Mouse (Mus musculus): ENCODE results near the gene Ccdc66. TPM values are rescaled to one million over a fixed set of nuclear protein-coding genes. Genes with fewer than 3 reads are reported as not detected.

Gene Ccdc66
- 10 to 100 TPM; 12.9 to 13.0 TPM for total RNA-seq (2021)
- long read RNA-seq, experiment 1, full-length matches to known transcripts: 4 of 8 reads
- long read RNA-seq, experiment 1, partial matches to known transcripts: 1 of 8 reads
- long read RNA-seq, experiment 1, other reads (novel, unspliced or antisense): 3 of 8 reads
- long read RNA-seq, experiment 2, full-length matches to known transcripts: 1 of 4 reads
- long read RNA-seq, experiment 2, partial matches to known transcripts: 1 of 4 reads
- long read RNA-seq, experiment 2, other reads (novel, unspliced or antisense): 2 of 4 reads

DNA sequence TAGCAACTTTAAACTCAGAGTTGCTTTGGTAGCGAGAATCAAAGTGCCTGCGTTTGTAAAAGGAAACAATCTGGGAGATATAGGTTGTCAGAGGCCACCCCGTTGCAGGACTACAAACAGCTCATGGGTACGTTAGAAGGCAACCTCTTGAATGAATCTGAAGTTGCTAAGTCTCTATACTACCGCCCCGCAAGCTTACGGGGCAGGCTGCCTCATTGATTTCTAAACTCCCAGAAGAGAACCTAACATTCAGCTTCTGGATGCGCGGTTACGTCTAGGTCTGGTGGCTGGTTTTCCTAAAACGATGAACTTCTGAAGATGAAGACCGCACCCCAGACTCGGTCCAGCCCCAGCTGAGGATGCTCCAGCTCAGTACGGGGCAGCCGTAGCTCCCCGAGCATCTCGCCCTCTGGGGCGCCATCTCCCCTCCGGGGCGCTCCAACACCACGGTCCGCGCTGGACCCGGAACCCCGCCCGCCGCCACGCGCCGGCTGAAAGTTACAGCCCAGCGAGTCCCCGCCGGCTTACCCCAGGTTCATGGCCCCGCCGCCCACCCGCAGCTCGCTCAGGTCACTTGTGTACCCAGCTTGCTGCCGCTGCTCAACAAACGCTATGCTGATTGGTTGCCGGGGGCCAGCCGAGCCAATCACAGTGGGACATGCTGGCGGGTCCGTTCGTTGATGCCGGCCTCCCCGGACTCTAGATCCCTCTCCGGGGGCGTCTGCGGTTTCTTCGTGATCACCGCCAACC is at the start of gene Ccdc66:
Gene Ccdc66, minus strand, starts transcription at position 567 of the 750 bp plus-strand sequence.
- intact Hi-C loops (cut with DNase I): no loop called here

DNA sequence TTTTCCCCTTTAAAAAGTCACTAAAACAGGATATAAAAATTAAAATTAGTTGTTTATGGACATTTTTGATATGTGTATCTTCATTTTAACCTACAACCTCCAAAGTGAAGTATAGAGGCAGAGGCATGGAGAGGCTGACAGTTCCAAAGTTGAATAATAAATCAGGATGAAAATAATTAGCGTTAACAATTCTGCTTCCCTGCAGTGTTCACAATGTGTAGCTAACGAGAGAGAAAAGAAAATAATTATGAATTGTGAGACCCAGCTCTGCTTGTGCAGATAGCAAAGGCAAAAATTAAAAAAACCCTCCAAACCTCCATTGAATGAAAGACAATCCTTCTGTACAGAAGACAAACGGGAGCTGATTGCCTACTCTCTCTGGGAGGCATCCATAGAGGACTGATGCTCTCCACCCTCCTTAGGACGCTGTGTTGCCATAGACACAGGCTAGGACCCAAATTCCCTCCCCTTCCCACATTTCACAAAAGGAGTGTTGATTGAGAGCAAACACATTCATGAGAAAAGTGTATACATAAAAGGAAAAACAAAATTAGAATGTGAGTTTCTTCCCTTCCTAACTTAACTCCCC is 35.7 kb upstream of the Ccdc66 start:
- intact Hi-C loops (cut with DNase I): no loop called here
- no peak for DNase-seq (ENCODE audit: low spot score in 2 of 2)

More for the DNA sequence above, at the start of gene Ccdc66:
- peak; percentile 99 to 100 for DNase-seq (ENCODE audit: low spot score in 2 of 2)

DNA sequence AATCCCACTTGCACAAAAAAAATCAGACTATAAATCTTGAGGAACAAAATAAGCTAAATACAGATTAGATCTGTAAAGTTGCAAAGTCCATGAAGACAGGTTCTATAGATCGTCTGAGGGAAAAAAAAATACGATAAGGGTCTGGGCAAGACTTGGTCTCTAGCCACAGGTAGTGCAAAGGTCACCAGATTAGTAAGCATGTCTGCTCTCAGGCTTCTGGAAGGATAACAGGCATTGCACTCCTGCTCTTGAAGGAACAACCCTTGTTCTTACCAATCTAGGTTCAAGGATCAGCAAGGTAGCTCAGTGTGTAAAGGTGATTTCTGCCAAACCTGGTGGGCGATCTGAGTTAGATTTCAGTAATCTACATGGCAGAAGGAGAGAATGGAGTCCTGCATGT is 28.2 kb upstream of the Ccdc66 start:
- intact Hi-C loops (cut with DNase I): no loop called here
- no peak for DNase-seq (ENCODE audit: low spot score in 2 of 2)

DNA sequence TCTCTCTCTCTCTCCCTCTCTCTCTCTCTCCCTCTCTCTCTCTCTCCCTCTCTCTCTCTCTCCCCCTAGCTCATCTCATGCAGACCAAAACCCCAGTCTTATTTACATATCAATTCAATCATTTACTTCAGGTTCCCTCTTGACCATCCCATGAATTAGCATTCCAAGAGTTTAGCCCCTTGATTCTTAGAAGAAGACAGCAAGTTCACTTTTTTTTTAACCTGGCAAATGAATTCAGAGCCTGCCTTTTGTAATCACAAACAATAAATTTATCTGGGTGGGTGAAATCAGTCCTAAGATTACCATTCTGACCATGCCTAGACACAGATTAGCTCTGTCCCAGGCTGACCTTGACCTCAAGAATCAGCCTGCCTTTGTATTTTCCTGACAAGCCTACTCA is 16.3 kb upstream of the Ccdc66 start:
- intact Hi-C loops (cut with DNase I): no loop called here
- no peak for DNase-seq (ENCODE audit: low spot score in 2 of 2)

DNA sequence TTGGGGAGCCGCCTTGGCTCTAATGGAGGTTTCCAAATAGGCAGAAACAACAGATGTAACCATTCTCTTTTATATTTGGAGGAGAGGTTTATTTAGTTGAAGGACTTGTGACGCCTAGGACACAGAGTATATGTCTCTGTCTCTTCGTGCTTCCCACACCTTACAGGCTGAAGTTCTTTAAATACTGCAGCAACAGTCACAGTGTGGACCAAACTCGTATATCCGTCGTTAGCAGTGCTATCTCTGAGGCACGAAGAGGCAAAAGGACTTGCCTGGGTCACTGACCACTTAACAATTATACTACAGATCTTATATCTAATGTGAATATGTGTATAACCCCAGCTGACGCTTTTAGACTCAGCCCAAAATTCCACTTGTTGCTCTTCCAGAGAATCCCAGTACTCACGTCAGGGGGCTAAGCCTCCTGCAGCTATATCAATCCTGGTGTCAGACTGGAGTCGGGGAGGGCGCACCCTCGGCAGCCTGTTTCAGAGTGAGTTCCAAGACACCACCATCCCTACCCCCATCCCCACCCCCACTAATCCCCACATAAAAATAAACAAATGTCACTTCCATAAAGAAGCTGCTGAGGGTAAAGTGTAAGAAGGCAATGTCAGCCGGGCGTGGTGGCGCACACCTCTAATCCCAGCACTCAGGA is 513 bp upstream of the Ccdc66 start:
- intact Hi-C loops (cut with DNase I): no loop called here
- no peak for DNase-seq (ENCODE audit: low spot score in 2 of 2)

DNA sequence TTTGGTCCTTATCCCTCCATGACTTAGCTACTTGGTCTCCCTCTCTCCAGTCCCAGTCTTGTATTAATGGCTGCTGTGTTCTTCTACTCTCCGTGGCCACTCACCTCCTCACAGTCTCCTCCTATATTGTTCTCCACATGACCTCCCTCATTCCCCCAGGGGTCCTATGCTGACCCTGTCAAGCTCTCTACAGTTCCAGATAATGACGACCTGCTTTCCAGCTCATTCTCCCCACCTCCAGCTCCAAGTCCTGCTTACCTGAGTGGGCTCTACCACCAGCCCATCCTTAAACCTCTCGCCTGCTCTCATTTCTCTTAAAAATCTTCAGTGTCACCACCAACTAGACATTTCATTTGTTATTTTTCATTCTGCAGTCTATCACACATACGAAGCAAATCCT is 7.2 kb downstream of the Ccdc66 start:
- intact Hi-C loops (cut with DNase I): no loop called here
- DNase-seq (ENCODE audit: low spot score in 2 of 2): no peak

DNA sequence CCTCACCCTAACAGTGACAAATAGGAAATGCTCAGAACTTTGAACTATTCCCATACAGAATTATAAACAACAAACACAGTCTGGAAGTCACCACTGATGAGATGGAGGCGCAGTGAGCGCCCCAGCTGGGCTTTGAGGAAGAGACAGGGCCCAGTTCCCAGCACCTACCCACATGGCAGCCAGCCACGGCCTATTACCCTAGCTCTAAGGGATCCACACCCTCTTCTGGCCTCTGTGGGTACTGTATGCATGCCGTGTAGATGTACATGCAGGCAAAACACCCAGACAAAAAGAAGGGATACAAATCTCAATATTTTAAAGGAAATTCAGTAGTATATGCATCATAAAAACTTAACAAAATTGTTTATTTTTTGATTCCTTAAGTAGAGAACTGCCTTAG is 14.7 kb downstream of the Ccdc66 start:
- intact Hi-C loops (cut with DNase I): no loop called here

DNA sequence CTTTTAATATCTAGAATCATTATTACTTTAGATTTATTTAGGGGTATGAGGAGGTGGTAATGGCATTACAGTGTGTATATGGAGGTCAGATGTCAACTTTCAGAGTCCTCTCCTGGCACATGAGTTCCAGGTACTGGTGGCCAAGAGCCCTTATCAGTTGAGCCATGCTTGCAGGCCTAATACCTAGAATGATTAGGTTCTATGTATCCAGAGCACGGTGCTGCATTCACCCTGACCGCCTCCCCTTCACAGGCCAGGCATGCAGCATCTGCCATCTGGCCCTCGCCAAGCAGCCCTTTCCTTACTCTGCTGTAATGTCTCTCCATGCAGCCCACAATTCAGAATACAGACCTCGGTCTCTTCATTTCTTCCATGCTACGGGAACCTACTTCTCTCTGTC is 16.9 kb downstream of the Ccdc66 start:
- DNase-seq (ENCODE audit: low spot score in 2 of 2): no peak
- intact Hi-C loops (cut with DNase I): no loop called here

More for the DNA sequence above, 14.7 kb downstream of the Ccdc66 start:
- DNase-seq (ENCODE audit: low spot score in 2 of 2): no peak

DNA sequence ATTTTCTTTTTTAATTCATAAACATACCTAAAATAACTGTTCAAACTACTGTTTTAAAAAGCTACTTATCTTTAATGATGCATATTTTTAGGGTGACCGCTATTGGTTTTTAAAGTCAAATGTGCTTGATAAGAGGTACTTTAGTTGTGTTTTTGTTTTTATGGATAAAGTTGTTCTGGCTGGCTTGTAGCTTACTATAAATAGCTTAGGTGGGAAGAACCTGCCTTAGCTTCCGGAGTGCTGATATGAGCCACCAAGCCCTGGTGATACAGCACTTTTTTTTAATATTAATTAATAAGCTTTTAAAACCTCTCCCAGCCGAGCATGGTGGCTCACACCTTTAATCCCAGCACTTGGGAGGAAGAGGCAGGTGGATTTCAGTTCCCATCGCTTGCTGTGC is 61.3 kb downstream of the Ccdc66 start:
- intact Hi-C loops (cut with DNase I): no loop called here
- no peak for DNase-seq (ENCODE audit: low spot score in 2 of 2)

DNA sequence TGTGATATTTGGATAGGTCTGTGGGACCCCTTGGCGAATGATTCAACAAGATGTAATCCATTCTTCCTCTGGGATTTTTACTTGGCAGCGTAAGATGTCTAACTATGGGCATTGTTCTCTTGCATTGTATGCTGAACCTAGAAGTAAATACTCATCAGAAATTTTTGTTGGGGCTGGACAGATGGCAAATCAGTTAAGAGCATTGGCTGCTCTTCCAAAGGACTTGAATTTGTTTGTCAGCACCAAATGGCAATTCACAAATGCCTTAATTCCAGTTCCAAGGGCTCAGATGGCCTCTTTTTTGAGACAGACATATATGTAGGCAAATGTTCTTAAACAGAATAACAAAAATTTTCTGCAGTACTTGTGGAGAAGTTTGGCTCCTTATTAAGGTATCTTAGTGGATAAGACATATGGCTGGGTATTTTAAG is 63.4 kb downstream of the Ccdc66 start:
- DNase-seq (ENCODE audit: low spot score in 2 of 2): no peak
- intact Hi-C loops (cut with DNase I): no loop called here

DNA sequence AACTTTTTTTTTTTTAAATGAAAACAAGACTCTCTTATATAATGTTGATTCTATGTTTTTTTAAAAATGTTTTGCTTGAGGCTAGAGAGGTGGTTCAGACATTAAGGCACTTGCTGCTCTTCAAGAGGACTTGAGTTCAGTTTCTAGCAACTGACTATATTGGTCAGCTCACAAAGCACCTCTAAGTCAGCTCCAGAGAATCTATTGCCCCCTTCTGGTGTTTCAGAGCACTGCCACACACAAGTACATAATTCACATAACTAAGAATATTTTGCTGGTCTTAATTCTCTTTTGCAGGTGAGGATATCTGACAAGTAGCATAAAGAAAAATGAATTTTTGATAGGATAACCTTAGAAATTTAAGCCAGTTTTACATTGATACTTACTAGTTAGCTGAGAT is 67.3 kb downstream of the Ccdc66 start:
- DNase-seq (ENCODE audit: low spot score in 2 of 2): no peak
- intact Hi-C loops (cut with DNase I): no loop called here

DNA sequence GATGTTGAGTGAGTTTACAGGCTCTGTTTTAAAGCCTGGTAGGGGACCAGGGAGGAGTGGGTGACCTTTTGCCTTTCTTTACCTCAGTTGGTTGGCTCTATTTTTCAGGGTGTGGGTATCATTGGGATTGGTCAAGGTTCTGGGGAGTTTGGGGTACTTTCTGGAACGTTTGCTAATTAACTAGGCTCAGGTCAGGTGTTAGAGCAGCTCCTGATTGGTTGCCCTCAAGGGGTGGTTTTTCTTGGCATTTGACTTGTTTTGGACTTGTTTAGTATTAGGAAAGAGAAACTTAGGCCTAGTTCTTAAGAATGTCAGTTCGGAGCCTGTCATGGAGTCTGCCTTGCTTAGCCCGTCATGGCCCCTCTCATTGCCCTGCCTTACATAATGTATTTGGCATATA is 71.4 kb downstream of the Ccdc66 start:
- intact Hi-C loops (cut with DNase I): no loop called here
- DNase-seq (ENCODE audit: low spot score in 2 of 2): no peak

DNA sequence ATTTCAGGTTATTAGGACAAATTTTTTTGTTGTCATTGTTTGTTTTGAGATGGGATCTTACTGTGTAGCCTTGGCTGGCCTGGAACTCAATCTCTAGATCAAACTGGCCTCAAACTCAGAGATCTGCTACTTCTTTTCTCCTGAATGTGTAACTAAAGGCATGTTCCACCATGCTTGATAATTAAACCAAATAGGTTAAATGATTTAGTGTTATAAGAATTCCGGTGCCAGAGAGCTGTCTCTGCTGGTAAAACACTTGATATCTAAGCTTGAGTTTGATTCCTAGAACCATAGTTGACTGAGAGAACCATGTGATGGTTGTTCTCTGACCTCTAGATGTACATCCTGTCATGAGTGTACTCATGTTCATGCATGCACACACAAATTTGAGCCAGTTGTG is 72.1 kb downstream of the Ccdc66 start:
- intact Hi-C loops (cut with DNase I): no loop called here
- no peak for DNase-seq (ENCODE audit: low spot score in 2 of 2)

DNA sequence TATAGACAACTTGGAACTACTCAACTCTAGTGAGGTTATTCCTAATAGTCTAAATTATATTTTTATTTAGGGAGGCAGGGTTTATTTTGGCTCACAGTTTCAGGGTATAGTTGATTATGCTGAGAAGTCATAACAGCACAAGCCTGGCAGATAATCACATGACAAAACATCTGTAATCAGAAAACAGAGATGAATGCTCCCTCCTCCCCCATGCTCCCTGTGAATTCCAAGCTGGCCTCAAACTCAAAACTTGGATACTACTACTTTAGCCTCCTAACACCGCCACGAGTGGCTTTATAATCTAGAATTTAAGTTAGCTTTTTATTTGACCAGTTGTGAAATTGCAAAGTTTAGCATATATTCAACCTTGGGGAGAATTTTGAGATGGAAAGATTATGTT is 76.2 kb downstream of the Ccdc66 start:
- intact Hi-C loops (cut with DNase I): no loop called here
- no peak for DNase-seq (ENCODE audit: low spot score in 2 of 2)

Other genes with a start within 250 kb of the Ccdc66 start
- 10 to 100 TPM; 26.0 to 27.7 TPM for gene Fam208a, start 79.6 kb downstream of the Ccdc66 start, total RNA-seq (2021)
- 100 to 1,000 TPM; 233 to 251 TPM for gene Erc2, start 114.0 kb upstream of the Ccdc66 start, total RNA-seq (2021)

Data from left cerebral cortex, postnatal 14 days (tissue).